Mouse (Mus musculus): ENCODE measurements at regions not wholly inside any gene's neighbourhood (a gene's known extent, or its start where the extent isn't known, plus 50 kb on each side); places are given as distances from the start of the nearest gene placed in this dataset.

DNA sequence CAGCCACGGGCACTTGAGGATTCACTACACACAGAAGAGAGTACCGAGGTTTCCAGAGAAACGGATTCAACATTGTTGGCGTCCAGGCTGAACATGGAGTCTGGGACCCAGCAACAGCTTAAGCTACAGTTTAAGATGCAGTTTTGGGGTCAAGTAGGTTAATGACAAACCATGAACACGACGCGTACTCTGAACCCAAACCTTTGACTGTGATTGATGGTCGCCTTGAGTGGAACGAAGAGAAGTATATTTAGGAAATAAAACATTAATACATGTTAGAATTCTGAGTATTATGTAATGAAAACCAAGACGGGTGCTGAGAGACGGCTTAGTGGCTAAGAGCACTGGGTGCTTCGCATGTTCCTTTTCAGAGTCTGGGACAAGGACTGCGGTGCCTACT, 124.3 kb upstream of the Sash1 start:
- TF ChIP-seq GATA1 (IDR thresholded peaks at IDR 0.05; ENCODE audit: borderline replicate concordance, low read length) = no peak
- TF ChIP-seq FLI1 (IDR thresholded peaks at IDR 0.05; ENCODE audit: low read length) = no peak

All from megakaryocyte, embryonic 14.5 days (primary cell).